Mouse (Mus musculus) layer of hippocampus, adult 2 months (tissue): ENCODE results near the gene Dhtkd1. TPM values are rescaled to one million over a fixed set of nuclear protein-coding genes. Genes with fewer than 3 reads are reported as not detected.

Source experiments
- DNase-seq, 2 experiments: peaks; one replicate each; pipeline ENCODE4 v3.0.0; 2022; ENCODE audit warnings: low spot score in 2 of 2
- H3K27ac ChIP-seq: fragments of 200-600 bp; 2 replicates; pipeline ENCODE4 v1.8.1; 2022
- H3K4me3 ChIP-seq: fragments of 200-600 bp; 2 replicates; pipeline ENCODE4 v1.8.1; 2022; ENCODE audit warnings: mild to moderate bottlenecking
- CTCF ChIP-seq: fragments of 200-600 bp; conservative IDR thresholded peaks from 2 replicates; pipeline ENCODE4 v1.8.1; 2022; ENCODE audit warnings: antibody characterized with exemption, mild to moderate bottlenecking, moderate library complexity
- total RNA-seq, 2 experiments: library from RNA; stranded (reverse); gene quantifications; 2 replicates each; pipeline ENCODE4 v1.2.3; 2021

Dhtkd1 gene
- total RNA-seq, 2 experiments from 2014 or later = 7.9 to 12.2 TPM

DNA sequence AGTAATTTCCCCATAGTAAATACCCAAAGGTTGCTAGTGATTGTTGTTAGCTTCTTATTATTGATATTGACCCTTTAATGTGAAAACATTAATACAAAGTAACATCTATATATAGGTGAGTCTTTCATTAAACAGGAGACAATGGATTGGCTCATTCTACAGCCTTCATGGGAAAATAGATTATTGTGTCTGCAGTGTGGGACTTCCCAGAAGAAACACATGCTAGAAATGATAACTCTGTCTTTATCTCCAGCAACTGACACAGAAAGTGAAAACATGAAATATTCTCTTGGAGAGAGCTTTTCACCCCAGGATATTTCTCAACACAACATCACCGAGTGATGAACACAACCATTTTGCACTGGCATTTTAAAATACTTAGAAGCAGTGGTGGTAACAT is 3.0 kb upstream of the Dhtkd1 start:
- no peak for DNase-seq
- TF ChIP-seq CTCF = no peak
- H3K27ac ChIP-seq = no peak overlapping the region
- no peak overlapping the region for H3K4me3 ChIP-seq

DNA sequence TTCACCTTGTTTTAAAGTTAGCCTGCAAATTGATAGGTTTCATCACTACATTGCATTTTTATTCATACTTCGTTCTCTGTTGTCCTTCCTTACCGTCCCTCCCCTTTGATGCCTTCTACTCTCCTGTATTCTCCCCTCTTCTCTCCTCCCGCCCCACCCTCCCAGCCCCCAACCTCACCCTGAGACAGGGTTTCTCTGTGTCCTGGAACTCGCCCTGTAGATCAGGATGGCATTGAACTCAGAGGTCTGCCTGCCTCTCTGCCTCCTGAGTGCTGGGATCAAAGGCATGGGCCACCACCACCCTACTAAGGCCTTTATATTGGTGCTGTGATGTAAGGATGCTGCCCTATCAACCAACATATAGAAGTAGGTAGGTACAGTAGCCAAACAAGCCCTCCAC is 479 bp upstream of the Dhtkd1 start:
- Histone ChIP-seq H3K4me3 (peak overlapping the region; percentile 76), H3K27ac (peak overlapping the region; percentile 86)
- no peak for DNase-seq
- TF ChIP-seq CTCF = no peak

DNA sequence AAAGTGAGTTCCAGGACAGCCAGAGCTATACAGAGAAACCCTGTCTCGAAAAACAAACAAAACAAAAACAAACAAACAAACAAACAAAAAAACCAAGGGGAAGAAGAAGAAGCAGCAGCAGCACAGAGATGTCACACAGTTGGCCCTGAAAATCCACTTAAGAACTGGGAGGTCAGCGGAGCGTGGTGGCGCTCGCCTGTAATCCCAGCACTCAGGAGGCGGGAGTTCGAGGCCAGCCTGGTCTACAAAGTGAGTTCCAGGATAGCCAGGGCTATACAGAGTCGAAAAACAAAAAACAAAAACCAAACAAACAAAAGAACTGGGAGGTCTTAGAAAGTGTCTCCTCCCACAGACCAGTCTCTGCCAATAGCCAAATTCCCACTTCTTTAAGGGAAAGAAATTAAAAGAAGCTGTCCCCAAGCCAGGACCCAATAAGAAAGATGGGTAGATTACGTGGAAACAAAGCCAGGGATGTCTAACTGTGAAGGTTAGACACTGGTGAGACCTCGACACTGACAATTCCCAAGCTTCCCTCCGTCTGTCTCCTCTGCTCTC is 654 bp downstream of the Dhtkd1 start:
- TF ChIP-seq CTCF = no peak
- Histone ChIP-seq H3K4me3 (peak overlapping the region; percentile 76), H3K27ac (peak overlapping the region; percentile 86)
- DNase-seq = no peak

DNA sequence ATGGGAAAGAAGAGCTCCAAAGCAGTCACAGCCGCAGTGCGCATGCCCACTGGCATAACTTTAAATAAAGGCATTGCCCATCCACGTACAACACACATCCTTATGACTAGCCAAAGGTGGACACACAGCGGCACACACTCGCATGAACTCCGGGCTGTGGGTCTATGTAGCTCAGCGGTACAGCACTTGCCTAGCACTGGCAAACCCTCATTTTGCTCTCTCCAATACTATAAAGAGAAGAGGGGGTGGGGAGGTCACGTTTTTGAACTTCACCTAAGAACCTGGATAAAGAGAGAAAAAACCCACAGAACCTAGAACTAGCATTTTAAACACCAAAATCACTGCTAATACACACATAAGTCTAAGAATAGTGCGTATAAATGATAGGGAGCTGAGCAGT is 1.7 kb downstream of the Dhtkd1 start:
- H3K4me3 ChIP-seq = no peak overlapping the region
- no peak for TF ChIP-seq CTCF
- no peak for DNase-seq

DNA sequence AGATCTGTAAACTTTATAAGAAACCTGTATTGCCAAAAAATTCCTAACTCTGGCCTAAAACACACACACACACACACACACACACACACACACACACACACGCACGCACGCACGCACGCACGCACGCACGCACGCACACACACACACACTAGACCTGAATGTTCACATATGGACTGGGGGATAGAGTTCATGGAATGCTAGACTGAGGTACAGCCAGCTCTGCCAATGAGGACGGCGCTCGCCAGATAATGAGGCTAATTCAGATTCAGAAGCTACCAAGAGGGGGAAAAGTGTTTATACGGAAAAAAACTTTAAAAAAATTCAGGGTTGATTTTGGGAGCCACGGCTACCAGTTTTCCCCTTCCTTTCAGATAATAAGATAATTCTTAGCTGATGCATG is 2.7 kb downstream of the Dhtkd1 start:
- DNase-seq = no peak
- no peak for TF ChIP-seq CTCF
- no peak overlapping the region for H3K4me3 ChIP-seq
- H3K27ac ChIP-seq = no peak overlapping the region

More for the DNA sequence above, 1.7 kb downstream of the Dhtkd1 start:
- no peak overlapping the region for H3K27ac ChIP-seq

DNA sequence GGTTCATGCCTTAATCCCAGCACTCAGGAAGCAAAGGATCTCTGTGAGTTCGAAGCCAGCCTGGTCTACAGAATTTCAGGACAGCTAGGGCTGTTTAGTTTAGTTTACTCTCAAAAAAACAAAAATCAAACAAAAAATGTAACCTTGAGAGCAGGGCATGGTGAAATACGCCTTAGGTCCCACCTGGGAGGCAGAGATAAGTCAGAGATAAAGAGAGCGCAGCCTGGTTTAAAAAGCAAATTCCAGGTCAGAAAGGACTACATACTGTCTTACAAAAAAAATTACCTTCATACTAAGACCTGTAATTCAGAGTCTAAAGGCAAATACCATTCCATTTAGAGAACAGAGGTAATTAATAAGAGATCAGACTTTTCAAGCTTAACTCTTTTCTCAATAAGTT is 3.3 kb downstream of the Dhtkd1 start:
- Histone ChIP-seq H3K4me3 (no peak overlapping the region), H3K27ac (no peak overlapping the region)
- no peak for DNase-seq
- no peak for TF ChIP-seq CTCF

DNA sequence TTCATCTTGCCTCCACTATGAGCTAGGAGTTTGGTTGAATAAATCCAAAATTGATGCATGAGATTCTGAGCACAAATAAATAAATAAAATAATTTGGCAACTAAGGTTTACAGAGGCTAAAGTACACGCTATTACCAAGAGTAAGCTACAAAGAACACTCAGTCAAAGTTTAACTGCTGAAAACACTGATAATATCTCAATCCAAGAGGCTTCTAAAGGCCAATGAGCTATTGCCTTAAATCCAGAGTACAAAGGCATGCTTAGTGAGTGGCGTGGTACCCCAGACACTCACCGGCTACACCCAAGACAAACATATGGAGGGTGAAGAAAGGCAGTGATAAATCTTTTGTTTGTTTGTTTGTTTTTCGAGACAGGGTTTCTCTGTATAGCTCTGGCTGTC is 6.0 kb downstream of the Dhtkd1 start:
- no peak for TF ChIP-seq CTCF
- H3K4me3 ChIP-seq = no peak overlapping the region
- DNase-seq = no peak
- H3K27ac ChIP-seq = no peak overlapping the region

DNA sequence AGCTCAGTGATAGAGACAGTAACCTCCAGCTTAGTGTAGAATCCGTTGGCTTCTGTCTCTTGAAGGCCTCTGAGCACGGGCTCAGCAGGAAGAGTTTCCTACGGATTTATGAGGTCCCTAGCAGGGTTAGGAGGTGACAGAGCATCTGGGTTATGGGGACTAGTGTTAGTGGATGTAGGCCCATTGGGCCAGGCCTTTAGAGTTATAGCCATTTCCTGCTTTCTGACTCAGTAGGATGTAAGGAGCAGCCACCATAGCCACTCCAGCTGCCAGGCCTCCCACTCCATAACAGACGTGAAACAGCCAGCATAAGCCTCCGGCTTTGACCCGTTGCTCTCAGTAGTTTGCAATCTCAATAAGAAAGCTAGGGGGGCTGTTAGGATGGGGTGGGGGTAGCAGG is 6.5 kb downstream of the Dhtkd1 start:
- no peak for DNase-seq
- TF ChIP-seq CTCF = no peak
- H3K27ac ChIP-seq = no peak overlapping the region
- H3K4me3 ChIP-seq = no peak overlapping the region

DNA sequence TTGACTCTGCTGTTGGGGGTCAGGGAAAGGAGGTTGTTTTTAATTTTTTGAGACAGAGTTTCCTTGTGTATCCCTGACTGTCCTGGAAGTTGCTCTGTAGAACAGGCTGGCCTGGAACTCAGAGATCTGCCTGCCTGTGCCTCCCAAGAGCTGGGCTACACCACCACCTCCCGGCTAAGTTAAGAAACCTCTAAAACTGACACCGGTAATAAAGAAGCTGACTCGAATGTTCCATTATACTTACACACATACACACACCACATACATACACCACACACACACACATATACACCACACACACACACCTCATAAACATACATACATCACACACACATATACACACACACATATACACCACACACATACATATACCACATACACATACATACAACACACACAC is 7.7 kb downstream of the Dhtkd1 start:
- no peak for DNase-seq
- no peak for TF ChIP-seq CTCF
- no peak overlapping the region for H3K27ac ChIP-seq
- no peak overlapping the region for H3K4me3 ChIP-seq

DNA sequence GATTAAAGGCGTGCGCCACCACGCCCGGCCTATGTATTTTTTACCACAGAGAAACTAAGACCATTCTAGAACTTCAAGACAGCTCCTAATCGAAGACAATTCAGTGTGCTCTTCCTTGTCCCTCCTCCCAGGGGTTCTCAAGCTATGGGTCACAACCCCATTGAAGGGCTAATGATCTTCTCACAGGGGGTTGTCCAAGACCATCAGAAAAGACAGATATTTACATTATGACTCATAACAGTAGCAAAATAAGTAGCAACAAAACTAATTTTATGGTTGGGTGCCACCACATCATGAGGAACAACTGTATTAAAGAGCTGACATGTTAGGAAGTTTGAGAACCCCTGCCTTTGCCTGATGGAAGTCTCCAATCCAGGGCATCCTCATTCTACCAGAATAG is 10.7 kb downstream of the Dhtkd1 start:
- no peak for TF ChIP-seq CTCF
- DNase-seq = no peak
- H3K4me3 ChIP-seq = no peak overlapping the region
- no peak overlapping the region for H3K27ac ChIP-seq

DNA sequence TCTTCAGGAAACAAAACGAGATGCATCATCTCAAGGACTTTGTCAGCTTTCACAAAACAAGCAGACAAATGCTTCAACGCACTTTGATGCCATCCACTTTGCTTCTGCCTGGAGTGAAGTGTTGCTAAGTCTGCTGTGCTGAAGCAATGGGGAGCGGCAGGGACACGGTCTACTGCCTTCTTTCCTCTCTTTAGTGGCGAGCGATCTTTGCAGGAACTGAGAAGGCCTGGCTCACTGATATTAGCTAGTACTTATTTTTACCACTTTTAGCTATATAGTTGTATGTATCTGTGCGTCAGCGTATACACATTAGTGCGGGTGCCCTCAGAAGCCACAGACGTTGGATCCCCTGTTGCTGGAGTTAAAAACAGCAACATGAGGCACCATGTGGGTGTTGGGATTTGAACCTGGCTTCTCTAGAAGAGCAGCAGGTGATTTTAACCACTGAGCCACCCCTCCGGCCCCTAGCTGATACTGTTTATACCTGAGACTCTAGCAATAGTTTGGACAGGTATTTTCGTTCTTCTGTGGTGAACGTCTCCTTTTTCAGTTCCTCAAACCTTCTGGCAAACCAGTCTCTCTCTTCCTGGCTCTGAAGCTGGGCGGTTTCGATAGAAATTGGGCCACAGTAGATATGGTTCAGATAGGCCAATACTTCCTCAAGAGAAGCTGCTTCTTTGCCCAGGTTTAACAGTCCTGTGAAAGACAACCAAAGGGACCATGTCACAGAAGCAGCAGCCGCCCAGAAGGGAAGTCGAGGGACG is 12.1 kb downstream of the Dhtkd1 start:
- DNase-seq = no peak
- H3K27ac ChIP-seq = no peak overlapping the region
- H3K4me3 ChIP-seq = no peak overlapping the region
- TF ChIP-seq CTCF = no peak

DNA sequence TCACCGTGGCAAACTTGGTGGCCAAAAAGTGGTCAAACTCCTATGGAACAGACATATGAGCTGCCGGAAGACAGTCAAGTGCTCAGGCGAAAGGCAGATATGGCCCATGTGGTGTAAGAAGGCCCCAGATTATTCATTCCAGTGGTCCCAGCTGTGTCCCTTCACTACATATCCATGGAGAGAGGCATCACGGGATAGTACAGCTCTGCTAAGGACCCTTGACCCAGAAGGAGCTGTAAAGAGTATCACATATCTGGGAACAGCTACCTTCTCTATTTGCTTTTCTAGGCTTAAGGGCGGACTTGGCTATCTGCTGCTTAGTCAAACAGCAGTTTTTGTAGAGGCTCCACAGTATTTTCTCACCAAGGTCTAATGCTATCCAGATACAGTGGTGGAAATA is 12.8 kb downstream of the Dhtkd1 start:
- no peak overlapping the region for H3K4me3 ChIP-seq
- TF ChIP-seq CTCF = no peak
- H3K27ac ChIP-seq = no peak overlapping the region
- no peak for DNase-seq

DNA sequence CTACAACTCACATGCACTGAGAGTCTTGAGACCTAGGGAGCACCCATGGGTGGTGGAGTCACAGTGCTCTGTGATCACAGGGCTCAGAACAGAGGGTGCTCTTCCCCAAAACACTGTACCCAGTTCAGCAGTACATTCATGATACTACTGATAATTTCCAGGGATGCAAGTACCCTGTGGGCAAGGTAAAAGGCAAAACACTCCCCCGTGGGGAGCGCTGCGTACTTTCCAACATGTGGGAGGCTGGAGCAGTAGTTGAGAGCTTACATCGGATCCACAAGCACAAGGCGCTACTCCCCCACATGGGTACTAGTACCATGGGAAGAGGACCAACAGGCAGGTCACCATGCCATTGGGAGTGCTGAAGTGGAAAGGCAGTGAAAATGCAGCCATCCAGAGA is 15.1 kb downstream of the Dhtkd1 start:
- no peak overlapping the region for H3K4me3 ChIP-seq
- DNase-seq = no peak
- H3K27ac ChIP-seq = no peak overlapping the region
- TF ChIP-seq CTCF = no peak

DNA sequence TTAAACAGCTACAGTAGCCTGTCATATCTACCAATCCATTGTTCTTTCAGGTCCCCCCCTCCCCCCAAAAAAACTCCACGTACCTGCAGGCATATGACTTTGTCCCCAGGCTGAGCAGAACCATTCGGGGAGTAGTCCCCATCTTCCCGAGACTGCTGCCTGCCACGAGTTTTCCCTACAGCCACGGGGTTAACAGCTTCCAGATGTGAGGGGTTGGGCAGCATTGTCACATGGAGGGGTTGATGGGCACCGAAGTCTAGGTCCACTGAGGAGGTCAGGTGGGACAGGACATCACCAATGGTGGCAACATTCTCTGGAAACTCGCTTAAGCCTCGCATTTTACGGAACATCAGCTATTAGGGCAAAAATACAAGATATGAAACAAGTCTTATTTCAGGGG is 18.8 kb downstream of the Dhtkd1 start:
- TF ChIP-seq CTCF = no peak
- Histone ChIP-seq H3K27ac (no peak overlapping the region), H3K4me3 (no peak overlapping the region)
- DNase-seq = no peak
